Mouse (Mus musculus) testis, adult 2 months (tissue): ENCODE measurements around the gene Agap1.

Source experiments
- CTCF ChIP-seq: fragments of 200-500 bp; IDR thresholded peaks from 2 replicates; pipeline ENCODE4 v1.5.1; 2012; ENCODE audit warnings: low read depth, mild to moderate bottlenecking, inconsistent platforms, low read length, moderate library complexity; ENCODE audit not compliant: control insufficient read depth, insufficient read depth, insufficient replicate concordance
- POLR2A ChIP-seq: fragments of 200-500 bp; IDR thresholded peaks from 2 replicates; pipeline ENCODE4 v1.6.1; 2012; ENCODE audit warnings: low read depth, mild to moderate bottlenecking, inconsistent platforms, low read length, moderate library complexity; ENCODE audit not compliant: control insufficient read depth

- no peak for TF ChIP-seq CTCF
- no peak for TF ChIP-seq POLR2A
These were observed 332.2 kb downstream of the Agap1 start for GRCm38 (mm10) chr1:89786793-89787192.
